Mouse (Mus musculus) cerebellum, postnatal 10 days (tissue): ENCODE measurements around the gene Runx1.

Source experiments
- DNase-seq, 2 experiments: peaks; one replicate each; pipeline ENCODE4 v3.0.0; 2021; ENCODE audit warnings: mixed read lengths in 2 of 2

The Runx1 gene

DNA sequence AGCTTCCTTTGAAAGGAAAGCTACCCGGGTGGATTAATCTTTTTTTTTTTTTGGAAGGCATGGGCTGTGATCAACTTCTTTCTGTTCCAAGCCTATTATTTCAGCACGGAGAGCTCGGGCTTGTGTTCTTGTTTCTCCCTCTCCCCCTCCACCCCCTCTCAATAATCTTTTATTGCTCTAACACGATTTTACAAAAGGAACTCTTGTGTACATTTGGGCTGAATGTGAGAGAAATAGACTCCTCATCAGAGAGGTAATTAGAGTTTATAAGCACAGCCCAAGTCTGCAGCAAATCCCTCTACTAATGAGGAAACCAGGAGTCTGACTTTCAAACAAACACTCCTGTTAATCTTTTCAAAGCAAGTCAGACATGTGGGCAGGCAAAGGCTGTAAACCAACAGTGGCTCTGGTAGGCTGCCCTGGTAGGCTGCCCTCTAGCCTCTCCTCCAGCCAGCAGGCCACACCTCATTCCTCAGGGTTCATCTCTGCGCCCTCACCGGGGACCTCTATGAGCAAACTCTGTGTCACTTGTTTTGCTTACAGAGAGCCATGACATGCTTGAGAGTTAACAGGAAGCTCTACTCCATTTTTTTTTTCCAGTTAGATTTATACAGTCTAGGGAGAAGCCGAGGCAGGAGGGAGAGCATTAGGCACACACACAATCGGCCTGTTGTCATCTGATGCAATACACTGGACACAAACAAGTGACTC is 216.8 kb downstream of the Runx1 start:
- DNase-seq = no peak

DNA sequence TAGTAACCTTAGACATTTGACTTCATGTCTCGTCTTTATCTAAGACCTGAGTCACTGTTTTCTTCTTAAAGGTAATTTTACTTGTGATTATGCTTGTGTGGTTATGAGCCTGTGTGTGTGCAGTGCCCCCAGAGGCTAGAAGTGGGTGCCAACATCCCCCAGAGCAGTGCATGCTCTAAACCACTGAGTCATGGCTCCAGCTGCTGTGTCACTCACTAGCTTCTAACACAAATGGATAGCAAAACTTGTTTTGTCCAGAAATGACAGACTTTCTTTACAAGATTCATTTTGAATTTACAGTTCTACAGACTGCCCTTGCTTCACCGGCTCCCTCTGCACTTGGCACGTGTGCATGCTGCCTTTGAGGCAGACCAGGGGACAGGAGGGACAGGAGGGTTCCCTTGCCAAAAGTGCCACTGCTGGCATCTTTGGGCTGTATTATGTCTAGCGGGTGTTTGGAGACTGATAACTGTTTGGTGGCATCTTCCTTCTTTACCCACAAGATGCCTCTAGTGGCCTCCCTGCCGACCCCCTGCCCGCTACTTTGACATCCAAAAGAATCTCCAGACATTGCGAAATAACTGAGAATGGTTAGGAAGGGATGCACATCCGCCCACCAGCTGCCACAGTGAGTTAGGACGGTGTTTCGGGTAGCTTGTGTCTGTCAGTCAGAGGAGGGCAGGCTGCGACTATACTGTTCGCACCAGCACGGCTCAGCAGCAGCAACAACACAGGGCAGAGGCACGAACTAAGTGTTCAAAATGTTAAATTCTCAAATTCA is 217.6 kb downstream of the Runx1 start:
- peak in 1 of 2 experiments; percentile 21 for DNase-seq

DNA sequence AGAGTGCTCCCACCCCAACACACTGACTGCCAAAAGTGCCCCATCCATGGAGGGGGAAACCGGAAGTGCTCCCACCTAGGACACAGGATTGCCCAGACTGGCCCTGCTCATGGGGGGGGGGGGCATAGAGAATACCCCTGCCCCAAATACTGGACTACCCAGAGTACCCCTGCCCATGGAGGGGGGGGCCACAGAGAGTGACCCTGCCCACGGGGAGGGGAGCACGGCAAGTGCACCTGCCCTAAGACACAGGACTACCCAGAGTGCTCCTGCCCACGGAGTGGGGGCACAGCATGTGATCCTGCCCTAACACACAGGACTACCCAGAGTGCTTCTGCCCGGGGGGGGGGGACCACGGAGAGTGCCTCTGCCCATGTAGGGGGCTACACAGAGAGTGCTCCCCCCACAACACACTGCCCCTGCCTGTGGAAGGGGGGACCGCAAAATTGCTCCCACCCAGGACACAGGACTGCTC is 219.4 kb downstream of the Runx1 start:
- DNase-seq = no peak

- peak; percentile 34 to 36 for DNase-seq
Measured at GRCm38 (mm10) chr16:92605606-92606490, 220.1 kb downstream of the Runx1 start.

DNA sequence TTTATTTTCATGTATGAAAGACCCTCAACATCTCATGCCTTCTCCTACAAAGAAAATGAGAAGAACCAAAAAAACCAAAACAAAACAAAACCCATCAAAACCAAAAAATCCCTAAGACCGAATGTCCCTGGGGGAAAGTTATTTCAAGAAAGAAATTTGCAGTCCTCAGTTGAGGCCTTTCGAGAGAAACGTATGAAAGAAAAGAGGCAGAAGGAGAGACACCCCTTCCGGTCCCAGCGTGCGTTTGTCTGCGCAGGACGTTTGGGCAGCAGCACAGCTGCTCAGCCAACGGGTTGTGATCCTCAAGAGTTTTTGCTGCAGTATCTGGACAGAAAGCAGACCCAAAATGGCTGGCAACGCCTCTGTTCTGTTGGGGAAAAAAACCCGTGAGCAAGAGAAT is 223.4 kb downstream of the Runx1 start:
- no peak for DNase-seq

DNA sequence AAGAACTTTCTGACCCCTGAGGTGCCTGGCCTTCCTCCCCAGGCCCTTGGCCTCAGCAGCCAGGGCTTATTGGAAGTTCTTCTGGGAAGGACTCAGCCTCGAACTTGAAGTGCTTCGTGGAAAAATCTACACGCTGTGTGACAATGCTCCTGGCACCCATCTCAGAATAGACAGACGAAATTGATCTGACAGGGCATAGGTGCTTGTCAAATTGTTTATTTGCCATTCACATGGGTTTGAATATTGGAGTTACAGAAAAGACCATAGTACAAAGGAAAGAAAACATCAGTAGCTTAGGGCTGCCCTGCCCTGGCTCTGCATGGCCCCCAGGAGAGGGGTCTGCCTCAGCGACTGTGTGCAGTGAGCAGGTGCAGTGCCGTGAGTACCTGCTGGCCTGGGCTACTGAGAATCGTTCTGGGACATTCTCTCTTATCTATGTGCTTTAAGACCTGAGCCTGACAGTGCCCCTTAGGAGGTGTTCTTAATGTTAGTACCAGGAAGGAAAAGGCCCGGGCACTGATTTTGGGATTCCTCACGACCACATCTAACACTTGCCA is 224.6 kb downstream of the Runx1 start:
- no peak for DNase-seq

DNA sequence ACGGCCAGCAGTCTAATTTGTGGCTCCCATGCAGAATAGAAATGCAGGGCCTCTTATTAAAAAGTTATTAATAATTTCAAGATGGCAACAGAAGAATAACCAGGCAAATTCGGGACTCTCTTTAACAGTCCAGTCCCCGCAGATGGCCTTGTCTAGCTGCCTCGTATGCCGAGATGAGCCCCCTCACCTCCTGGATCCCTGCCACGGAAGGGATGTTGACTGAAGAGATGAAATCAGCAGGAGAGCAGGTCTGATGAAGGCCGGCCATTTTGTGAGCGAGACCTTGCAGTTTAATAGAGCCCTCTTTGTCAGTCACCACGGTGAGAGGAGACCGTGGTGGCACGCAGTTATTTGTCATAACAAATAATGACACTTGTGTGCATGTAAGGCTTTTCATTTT is 226.5 kb downstream of the Runx1 start:
- DNase-seq = peak; percentile 54 to 65

DNA sequence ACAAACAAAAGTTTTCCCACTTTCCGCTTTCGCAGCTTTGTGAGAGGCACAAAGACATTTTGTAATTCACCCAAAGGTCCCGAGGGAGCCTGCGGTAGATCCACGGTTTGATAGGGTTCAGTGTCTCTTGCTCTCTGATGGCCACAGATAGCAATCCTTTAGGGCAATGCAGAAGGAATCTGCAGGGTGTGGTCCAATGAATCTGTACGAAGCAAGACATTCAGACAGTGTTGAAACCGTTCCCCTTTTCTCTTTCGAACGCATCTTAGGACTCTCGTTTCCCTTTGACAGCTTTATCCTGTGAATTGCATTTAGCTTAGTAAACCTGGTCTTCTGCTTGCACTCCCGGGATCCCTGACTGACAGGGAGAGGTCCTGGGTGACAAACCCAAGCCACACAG is 228.3 kb downstream of the Runx1 start:
- DNase-seq = no peak

DNA sequence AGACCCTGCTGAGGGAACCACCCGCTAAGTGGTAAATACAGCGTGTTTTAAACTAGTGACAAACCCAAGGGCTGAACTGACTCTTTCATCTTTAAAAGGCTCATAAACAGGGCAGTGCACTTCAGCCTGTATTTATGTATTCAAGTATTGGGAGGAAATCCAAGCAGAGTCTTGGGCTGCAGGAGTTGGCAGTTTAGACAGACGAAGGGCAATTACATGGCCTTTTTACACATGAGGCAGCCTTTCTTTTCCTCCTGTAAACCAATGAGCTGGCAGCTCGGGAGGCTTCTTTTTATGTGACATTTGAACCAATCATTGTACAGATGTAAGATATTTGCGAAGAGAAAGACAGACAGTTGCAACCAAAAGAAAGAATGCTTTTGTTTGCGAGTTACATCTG is 233.7 kb downstream of the Runx1 start:
- no peak for DNase-seq

- no peak for DNase-seq
Measured at GRCm38 (mm10) chr16:92591783-92592182, 234.2 kb downstream of the Runx1 start.

- DNase-seq = no peak
Measured at GRCm38 (mm10) chr16:92587836-92588235, 238.1 kb downstream of the Runx1 start.

DNA sequence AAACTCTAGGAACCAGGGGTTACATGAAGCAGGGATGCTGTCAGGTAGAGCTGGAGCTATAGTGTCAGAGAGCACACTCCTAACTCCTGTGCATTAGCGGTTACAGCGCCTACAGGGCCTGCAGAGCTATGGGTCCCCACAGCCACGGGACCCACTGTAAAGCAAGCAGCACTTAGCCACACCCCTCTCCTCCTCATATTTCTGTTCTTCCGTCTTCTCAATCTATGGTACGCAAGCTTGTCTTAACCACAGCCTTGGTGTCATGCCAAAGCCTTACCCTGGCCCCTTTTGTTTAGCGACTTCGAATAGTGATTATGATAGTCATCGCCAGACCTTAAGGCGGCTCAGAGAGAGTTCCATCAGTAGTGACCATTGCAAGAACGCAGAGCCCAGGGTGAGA is 244.2 kb downstream of the Runx1 start:
- no peak for DNase-seq

- no peak for DNase-seq
Measured at GRCm38 (mm10) chr16:92580981-92581380, 245.0 kb downstream of the Runx1 start.

GRCm38 (mm10) chr16:92578915-92579653 is 246.9 kb downstream of the Runx1 start:
- DNase-seq = no peak

GRCm38 (mm10) chr16:92577381-92577780 is 248.6 kb downstream of the Runx1 start:
- DNase-seq = no peak

DNA sequence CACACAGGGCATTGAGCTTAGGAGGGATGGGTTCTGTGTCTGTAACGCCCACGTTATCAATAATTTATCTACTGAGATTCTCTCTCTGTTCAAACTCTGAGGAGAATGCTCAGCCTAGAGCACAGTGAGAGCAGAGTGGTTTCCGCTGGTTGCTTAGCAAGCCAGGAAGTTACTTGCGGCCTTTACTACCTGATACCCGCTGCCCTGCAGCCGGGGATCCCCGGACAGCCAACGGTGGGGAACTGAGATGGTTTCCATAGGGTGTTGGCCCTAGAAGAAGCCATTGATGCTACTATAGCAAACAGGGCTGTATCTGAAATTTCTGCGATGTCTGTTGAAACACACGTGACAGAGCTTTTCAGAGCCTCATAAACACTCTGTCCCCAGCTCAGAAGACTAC is 250.2 kb downstream of the Runx1 start:
- no peak for DNase-seq

GRCm38 (mm10) chr16:92573193-92573592 is 252.8 kb downstream of the Runx1 start:
- DNase-seq = no peak

DNA sequence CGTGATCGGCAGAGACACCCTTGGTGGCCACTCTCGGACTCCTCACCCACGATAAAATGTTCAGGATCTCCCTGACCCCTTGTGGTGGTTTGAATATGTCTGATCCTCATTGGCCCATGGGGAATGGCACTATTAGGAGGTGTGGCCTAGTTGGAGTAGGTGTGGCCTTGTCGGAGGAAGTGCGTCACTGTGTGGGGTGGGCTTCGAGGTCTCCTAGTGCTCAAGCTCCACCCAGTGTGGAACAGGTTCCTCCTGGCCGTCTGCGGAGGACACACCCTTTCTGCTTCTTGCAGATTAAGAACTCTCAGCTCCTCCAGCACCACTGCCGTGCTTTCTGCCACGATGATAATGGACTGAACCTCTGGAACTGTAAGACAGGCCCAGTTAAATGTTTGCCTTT is 254.7 kb downstream of the Runx1 start:
- no peak for DNase-seq

DNA sequence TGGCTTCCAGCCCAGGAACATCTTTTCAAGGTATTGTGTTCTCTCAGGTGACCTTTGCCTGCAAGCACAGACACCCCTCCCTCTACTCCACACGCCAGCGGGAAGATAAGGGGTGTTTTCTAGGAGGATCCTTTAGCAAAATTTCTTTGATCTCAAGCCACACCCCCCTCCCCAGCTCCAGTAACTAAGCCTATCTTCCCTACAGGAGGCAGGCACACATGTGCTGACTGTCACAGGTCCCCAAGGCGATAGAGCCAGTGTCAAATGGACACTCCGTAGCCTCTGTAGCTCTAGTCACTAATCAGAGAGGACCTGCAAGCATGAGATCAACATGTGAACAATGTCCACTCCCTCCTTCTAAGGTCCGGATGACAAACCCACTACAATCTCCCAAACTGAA is 259.8 kb downstream of the Runx1 start:
- DNase-seq = no peak

GRCm38 (mm10) chr16:92565708-92566107 is 260.2 kb downstream of the Runx1 start:
- DNase-seq = peak; percentile 94 to 96

GRCm38 (mm10) chr16:92565291-92565690 is 260.7 kb downstream of the Runx1 start:
- peak; percentile 46 to 56 for DNase-seq

- no peak for DNase-seq
Measured at GRCm38 (mm10) chr16:92555051-92555450, 270.9 kb downstream of the Runx1 start.
